In the genomic region with DNA sequence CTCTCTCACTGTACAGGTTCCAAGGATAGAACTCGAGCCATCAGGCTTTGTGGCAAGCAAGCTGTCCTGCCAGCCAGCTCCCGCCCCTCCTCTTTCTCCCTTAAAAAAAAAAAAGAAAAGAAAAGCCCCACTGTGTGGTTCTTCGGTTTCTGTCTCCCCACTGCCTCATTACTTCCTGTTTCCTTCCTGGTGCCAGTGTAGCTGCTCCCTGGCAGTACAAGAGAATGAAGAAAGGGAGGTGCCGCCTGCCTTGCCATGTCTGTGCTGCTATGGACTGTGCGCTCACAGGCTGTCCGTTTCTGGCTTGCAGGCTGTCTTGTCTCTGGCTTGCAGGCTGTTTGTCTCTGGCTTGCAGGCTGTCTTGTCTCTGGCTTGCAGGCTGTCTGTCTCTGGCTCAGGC, we compare ENCODE assay signal across 13 mouse cellular contexts. TPM values are rescaled to one million over a fixed set of nuclear protein-coding genes. Genes with fewer than 3 reads are reported as not detected.
DNase-seq lines count a peak whose midpoint lies in the region; ATAC-seq lines count a peak whose summit lies in the region.
"Had no signal": no experiment of that assay in that cellular context is flagged by ENCODE, and none has a peak within 500 bp of the region (broad histone marks: within the 10 kb centered on the region; RNA-seq: fewer than 3 reads in every experiment).

No protein-coding gene starts in this region.

- DNase-seq in 416B (ENCODE audit: low read depth) = peak; percentile 77
- peak; percentile 21 for DNase-seq in A20 (ENCODE audit: low read depth, low spot score)
- DNase-seq in naive thymus-derived CD4-positive, alpha-beta T cell, adult 2 months (ENCODE audit: low read depth) = peak; percentile 46
- DNase-seq in lung, postnatal 25 days (ENCODE audit: low spot score) = no peak
- no peak for DNase-seq in testis, postnatal 10 days (ENCODE audit: low spot score)

- H3K36me3 ChIP-seq in hindbrain, embryonic 12.5 days = peaks cover 46% of the 10 kb centered on the region
- H3K36me3 ChIP-seq: heart, embryonic 10.5 days had no signal

- H3K4me2 ChIP-seq in hindbrain, embryonic 12.5 days (replicated peaks) = no peak overlapping the region
- H3K4me2 ChIP-seq: embryonic facial prominence, embryonic 13.5 days; forebrain, embryonic 13.5 days; limb, embryonic 13.5 days; midbrain, embryonic 13.5 days had no signal

- no peak overlapping the region for H3K4me3 ChIP-seq in hindbrain, embryonic 12.5 days
- H3K4me3 ChIP-seq: embryonic facial prominence, embryonic 13.5 days; forebrain, embryonic 13.5 days; heart, embryonic 10.5 days; limb, embryonic 13.5 days; midbrain, embryonic 13.5 days had no signal

- no peaks in the 10 kb centered on the region for H3K4me1 ChIP-seq in hindbrain, embryonic 12.5 days
- H3K4me1 ChIP-seq: forebrain, embryonic 13.5 days; midbrain, embryonic 13.5 days had no signal

- H3K9ac ChIP-seq in hindbrain, embryonic 12.5 days = no peak overlapping the region
- H3K9ac ChIP-seq: embryonic facial prominence, embryonic 13.5 days; forebrain, embryonic 13.5 days; limb, embryonic 13.5 days; midbrain, embryonic 13.5 days had no signal

- H3K27me3 ChIP-seq in hindbrain, embryonic 12.5 days = no peaks in the 10 kb centered on the region
- H3K27me3 ChIP-seq: embryonic facial prominence, embryonic 13.5 days; forebrain, embryonic 13.5 days; limb, embryonic 13.5 days; midbrain, embryonic 13.5 days had no signal

- WGBS in hindbrain, embryonic 12.5 days = 70% methylated on average over 6 of the region's 6 CpGs

- no peak overlapping the region for H3K27ac ChIP-seq in hindbrain, embryonic 12.5 days
- H3K27ac ChIP-seq: embryonic facial prominence, embryonic 13.5 days; forebrain, embryonic 13.5 days; heart, embryonic 10.5 days; limb, embryonic 13.5 days; midbrain, embryonic 13.5 days had no signal

- peak; percentile 40; the same call in 1 of the 2 replicates for ATAC-seq in erythroid progenitor cell, adult 5-6 weeks (replicated peaks; ENCODE audit: low FRiP score, poor library complexity, severe bottlenecking)
- ATAC-seq in hindbrain, embryonic 12.5 days (ENCODE audit: low FRiP score) = no peak
- ATAC-seq: forebrain, embryonic 13.5 days; intestine, postnatal 0 days had no signal

- no peaks in the 10 kb centered on the region for H3K9me3 ChIP-seq in hindbrain, embryonic 12.5 days (replicated peaks)
- H3K9me3 ChIP-seq: embryonic facial prominence, embryonic 13.5 days; forebrain, embryonic 13.5 days; heart, embryonic 10.5 days; limb, embryonic 13.5 days; midbrain, embryonic 13.5 days had no signal

RNA-seq across cellular contexts. Expression of a gene that starts 55.8 kb away (rescaled TPM):
- total RNA-seq in erythroid progenitor cell, adult 5-6 weeks (2015; ENCODE audit: low replicate concordance) = 98.0 and 113 TPM in 2 replicates
- total RNA-seq in erythroid progenitor cell, adult 5-6 weeks (2017; ENCODE audit: low replicate concordance) = 24.0 and 36.8 TPM in 2 replicates
- 22.4 and 25.2 TPM in 2 replicates for polyA plus RNA-seq in hindbrain, embryonic 12.5 days (2016; fragmentation: Nextera tagmentation; extraction: Ambion mirVana)

Comparison
In these comparisons a context has a peak if more than half of its experiments do, and no peak if none do; other contexts are left out.
1. DNase-seq: peak in 416B (single experiment), A20 (single experiment) and naive thymus-derived CD4-positive, alpha-beta T cell, adult 2 months (single experiment); none in lung, postnatal 25 days (single experiment) and testis, postnatal 10 days (single experiment).